Mouse (Mus musculus): ENCODE data around the gene Arid5a. TPM values are rescaled to one million over a fixed set of nuclear protein-coding genes. Genes with fewer than 3 reads are reported as not detected.

Gene Arid5a
- 2.0 and 3.5 TPM in 2 replicates for polyA plus RNA-seq (2016; fragmentation: Nextera tagmentation; extraction: Ambion mirVana)

GRCm38 (mm10) chr1:36307495-36308280 is at the start of gene Arid5a:
TSS of gene Arid5a (plus strand) at chr1:36307733.
- WGBS = under 1% methylated on average over 65 of the region's 65 CpGs
- peak; percentile 94 for DNase-seq (ENCODE audit: low spot score)
- H3K27ac ChIP-seq = peak within 1 kb of the TSS; percentile 58; the same call in 1 of the 2 replicates
- peaks cover 47% of the 10 kb centered on the region for H3K27me3 ChIP-seq (ENCODE audit: insufficient read depth, poor library complexity, severe bottlenecking)
- no peaks in the 10 kb centered on the region for H3K9me3 ChIP-seq
- peak within 1 kb of the TSS; percentile 63 for H3K4me3 ChIP-seq
- H3K4me1 ChIP-seq (replicated peaks) = peaks cover 32% of the 10 kb centered on the region
- H3K36me3 ChIP-seq = no peaks in the 10 kb centered on the region

- H3K9me3 ChIP-seq = peaks cover 9% of the 10 kb centered on the region
- DNase-seq (ENCODE audit: low spot score) = no peak
- 55% methylated on average over 2 of the region's 2 CpGs for WGBS
- no peaks in the 10 kb centered on the region for H3K36me3 ChIP-seq
- H3K4me1 ChIP-seq (replicated peaks) = peaks cover 15% of the 10 kb centered on the region
- H3K4me3 ChIP-seq = no peak overlapping the region
- peaks cover 28% of the 10 kb centered on the region for H3K27me3 ChIP-seq (ENCODE audit: insufficient read depth, poor library complexity, severe bottlenecking)
- H3K27ac ChIP-seq = no peak overlapping the region
These were observed 48.9 kb upstream of the Arid5a start for GRCm38 (mm10) chr1:36258631-36259030.

GRCm38 (mm10) chr1:36259281-36259680 is 48.3 kb upstream of the Arid5a start:
- DNase-seq (ENCODE audit: low spot score) = no peak
- no peak overlapping the region for H3K4me3 ChIP-seq
- peaks cover 21% of the 10 kb centered on the region for H3K27me3 ChIP-seq (ENCODE audit: insufficient read depth, poor library complexity, severe bottlenecking)
- H3K9me3 ChIP-seq = peaks cover 9% of the 10 kb centered on the region
- H3K4me1 ChIP-seq (replicated peaks) = peaks cover 15% of the 10 kb centered on the region
- no peak overlapping the region for H3K27ac ChIP-seq
- WGBS = 91% methylated on average over 2 of the region's 2 CpGs
- no peaks in the 10 kb centered on the region for H3K36me3 ChIP-seq

- Histone ChIP-seq H3K4me1 (replicated peaks) (peaks cover 5% of the 10 kb centered on the region; the same call in 1 of the 2 replicates), H3K27me3 (ENCODE audit: insufficient read depth, poor library complexity, severe bottlenecking) (peaks cover 10% of the 10 kb centered on the region), H3K9me3 (peaks cover 9% of the 10 kb centered on the region), H3K36me3 (no peaks in the 10 kb centered on the region), H3K4me3 (no peak overlapping the region), H3K27ac (no peak overlapping the region)
- WGBS = 97% methylated on average over 1 of the region's 1 CpGs
- DNase-seq (ENCODE audit: low spot score) = no peak
These were observed 47.1 kb upstream of the Arid5a start for GRCm38 (mm10) chr1:36260418-36260817.

- Histone ChIP-seq H3K4me3 (no peak overlapping the region), H3K9me3 (peaks cover 4% of the 10 kb centered on the region; the same call in 1 of the 2 replicates), H3K36me3 (no peaks in the 10 kb centered on the region), H3K27me3 (ENCODE audit: insufficient read depth, poor library complexity, severe bottlenecking) (no peaks in the 10 kb centered on the region), H3K4me1 (replicated peaks) (no peaks in the 10 kb centered on the region), H3K27ac (no peak overlapping the region)
- WGBS = 89% methylated on average over 19 of the region's 19 CpGs
- DNase-seq (ENCODE audit: low spot score) = no peak
These were observed 45.6 kb upstream of the Arid5a start for GRCm38 (mm10) chr1:36261708-36262504.

GRCm38 (mm10) chr1:36263833-36264488 is 43.6 kb upstream of the Arid5a start:
- H3K27ac ChIP-seq = no peak overlapping the region
- no peak overlapping the region for H3K4me3 ChIP-seq
- H3K9me3 ChIP-seq = 0 out of 2 replicates have a peak, but pooled peaks cover 2% of the 10 kb centered on the region
- WGBS = 77% methylated on average over 13 of the region's 13 CpGs
- DNase-seq (ENCODE audit: low spot score) = no peak
- no peaks in the 10 kb centered on the region for H3K36me3 ChIP-seq
- H3K4me1 ChIP-seq (replicated peaks) = no peaks in the 10 kb centered on the region
- H3K27me3 ChIP-seq (ENCODE audit: insufficient read depth, poor library complexity, severe bottlenecking) = peaks cover 9% of the 10 kb centered on the region

- 91% methylated on average over 6 of the region's 6 CpGs for WGBS
- DNase-seq (ENCODE audit: low spot score) = no peak
- no peaks in the 10 kb centered on the region for H3K36me3 ChIP-seq
- peaks cover 15% of the 10 kb centered on the region for H3K4me1 ChIP-seq (replicated peaks)
- no peak overlapping the region for H3K27ac ChIP-seq
- no peak overlapping the region for H3K4me3 ChIP-seq
- H3K27me3 ChIP-seq (ENCODE audit: insufficient read depth, poor library complexity, severe bottlenecking) = peaks cover 32% of the 10 kb centered on the region
- H3K9me3 ChIP-seq = no peaks in the 10 kb centered on the region
These were observed 41.2 kb upstream of the Arid5a start for GRCm38 (mm10) chr1:36266293-36266692.

GRCm38 (mm10) chr1:36267595-36267994 is 39.9 kb upstream of the Arid5a start:
- H3K4me3 ChIP-seq = no peak overlapping the region
- peaks cover 20% of the 10 kb centered on the region for H3K4me1 ChIP-seq (replicated peaks)
- H3K36me3 ChIP-seq = no peaks in the 10 kb centered on the region
- H3K27ac ChIP-seq = no peak overlapping the region
- H3K27me3 ChIP-seq (ENCODE audit: insufficient read depth, poor library complexity, severe bottlenecking) = peaks cover 45% of the 10 kb centered on the region
- DNase-seq (ENCODE audit: low spot score) = no peak
- no peaks in the 10 kb centered on the region for H3K9me3 ChIP-seq
- 97% methylated on average over 3 of the region's 3 CpGs for WGBS

- Histone ChIP-seq H3K4me3 (peak overlapping the region; percentile 33), H3K4me1 (replicated peaks) (peaks cover 24% of the 10 kb centered on the region), H3K27ac (no peak overlapping the region), H3K9me3 (no peaks in the 10 kb centered on the region), H3K36me3 (no peaks in the 10 kb centered on the region), H3K27me3 (ENCODE audit: insufficient read depth, poor library complexity, severe bottlenecking) (peaks cover 45% of the 10 kb centered on the region)
- no peak for DNase-seq (ENCODE audit: low spot score)
- 45% methylated on average over 54 of the region's 54 CpGs for WGBS
These were observed 38.3 kb upstream of the Arid5a start for GRCm38 (mm10) chr1:36269121-36269795.

- Histone ChIP-seq H3K4me1 (replicated peaks) (peaks cover 30% of the 10 kb centered on the region), H3K36me3 (no peaks in the 10 kb centered on the region), H3K27ac (no peak overlapping the region), H3K4me3 (no peak overlapping the region), H3K9me3 (no peaks in the 10 kb centered on the region), H3K27me3 (ENCODE audit: insufficient read depth, poor library complexity, severe bottlenecking) (peaks cover 45% of the 10 kb centered on the region)
- no peak for DNase-seq (ENCODE audit: low spot score)
- 55% methylated on average over 3 of the region's 3 CpGs for WGBS
These were observed 36.9 kb upstream of the Arid5a start for GRCm38 (mm10) chr1:36270666-36271065.

GRCm38 (mm10) chr1:36271516-36272230 is 35.9 kb upstream of the Arid5a start:
- WGBS = 76% methylated on average over 8 of the region's 8 CpGs
- Histone ChIP-seq H3K4me1 (replicated peaks) (peaks cover 30% of the 10 kb centered on the region), H3K4me3 (no peak overlapping the region), H3K27ac (no peak overlapping the region), H3K36me3 (no peaks in the 10 kb centered on the region), H3K27me3 (ENCODE audit: insufficient read depth, poor library complexity, severe bottlenecking) (peaks cover 45% of the 10 kb centered on the region), H3K9me3 (no peaks in the 10 kb centered on the region)
- no peak for DNase-seq (ENCODE audit: low spot score)

- Histone ChIP-seq H3K4me3 (no peak overlapping the region), H3K27ac (no peak overlapping the region), H3K4me1 (replicated peaks) (peaks cover 30% of the 10 kb centered on the region), H3K36me3 (no peaks in the 10 kb centered on the region), H3K27me3 (ENCODE audit: insufficient read depth, poor library complexity, severe bottlenecking) (peaks cover 45% of the 10 kb centered on the region), H3K9me3 (no peaks in the 10 kb centered on the region)
- 83% methylated on average over 5 of the region's 5 CpGs for WGBS
- no peak for DNase-seq (ENCODE audit: low spot score)
These were observed 35.0 kb upstream of the Arid5a start for GRCm38 (mm10) chr1:36272546-36272945.

Measured in hindbrain, embryonic 10.5 days (tissue).